Mouse (Mus musculus): ENCODE results near the gene Krtap3-2.
"Not testable (repeated sequence)": the region's sequence is repeated elsewhere in the genome, so short reads cannot be mapped to it uniquely, and the experiment has no call there.

Gene Krtap3-2

GRCm38 (mm10) chr11:99556753-99557152, at the start of gene Krtap3-2:
Krtap3-2 (minus strand) TSS chr11:99556853.
- DNase-seq (ENCODE audit: low spot score): no peak

- DNase-seq (ENCODE audit: low spot score): not testable (repeated sequence)
Measured at GRCm38 (mm10) chr11:99603208-99603607, 46.6 kb upstream of the Krtap3-2 start, which contains the start of gene Gm11938. Gm11938 (minus strand) TSS chr11:99603308.

- DNase-seq (ENCODE audit: low spot score): not testable (repeated sequence)
Measured at GRCm38 (mm10) chr11:99597742-99598141, 41.1 kb upstream of the Krtap3-2 start, which contains the start of gene Krtap9-3. Krtap9-3 (minus strand) TSS chr11:99598105.

GRCm38 (mm10) chr11:99590981-99591380, 34.3 kb upstream of the Krtap3-2 start, which contains the start of gene Krtap1-3:
Krtap1-3 (minus strand) TSS chr11:99591339.
- no peak for DNase-seq (ENCODE audit: low spot score)

GRCm38 (mm10) chr11:99585096-99585495, 28.4 kb upstream of the Krtap3-2 start:
- DNase-seq (ENCODE audit: low spot score): no peak

- no peak for DNase-seq (ENCODE audit: low spot score)
Measured at GRCm38 (mm10) chr11:99583245-99583704, 26.6 kb upstream of the Krtap3-2 start, which contains the start of gene Krtap1-4. Krtap1-4 (minus strand) TSS chr11:99583654.

DNA sequence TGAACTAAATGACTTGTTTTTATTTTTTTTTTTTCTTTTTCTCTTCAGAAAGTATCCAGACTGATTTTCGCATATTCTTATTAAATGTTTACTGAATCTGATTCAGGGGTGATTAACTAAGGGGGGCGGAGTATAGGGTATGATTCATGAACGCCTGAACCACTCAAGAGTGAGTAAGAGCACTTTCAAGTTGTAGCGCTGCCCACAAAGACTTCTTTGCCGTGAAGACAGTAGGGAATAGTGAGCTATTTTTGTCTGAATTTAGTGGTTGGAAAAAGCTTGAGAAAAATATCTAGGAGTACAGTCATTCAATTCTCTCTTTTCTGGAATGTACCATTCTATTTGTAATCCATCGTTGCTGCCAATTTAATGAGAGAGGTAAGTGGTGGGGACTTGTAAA, 24.9 kb upstream of the Krtap3-2 start:
- no peak for DNase-seq (ENCODE audit: low spot score)

- no peak for DNase-seq (ENCODE audit: low spot score)
Measured at GRCm38 (mm10) chr11:99581051-99581450, 24.4 kb upstream of the Krtap3-2 start.

DNA sequence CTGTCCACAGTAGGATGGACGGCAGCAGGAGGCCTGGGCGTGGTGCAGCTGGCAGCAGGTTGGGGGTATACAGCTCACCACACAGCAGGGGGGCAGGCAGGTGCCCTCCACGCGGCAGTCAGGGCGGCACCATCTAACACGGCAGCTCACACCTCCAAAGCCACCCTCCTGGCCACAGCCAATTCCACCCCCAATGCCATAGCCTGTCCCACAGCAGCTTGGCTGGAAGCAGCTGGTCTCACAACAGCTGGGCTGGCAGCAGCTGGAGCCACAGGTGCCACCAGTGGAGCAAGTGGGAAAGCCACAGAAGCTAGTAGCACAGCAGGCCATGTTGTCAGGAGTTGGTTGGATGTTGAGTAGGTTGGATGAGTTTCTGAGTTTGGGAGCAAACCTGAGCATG, 24.0 kb upstream of the Krtap3-2 start, which contains the start of gene Krtap1-5:
TSS of gene Krtap1-5 (minus strand) at position 381 of the 400 bp plus-strand sequence.
- no peak for DNase-seq (ENCODE audit: low spot score)

DNA sequence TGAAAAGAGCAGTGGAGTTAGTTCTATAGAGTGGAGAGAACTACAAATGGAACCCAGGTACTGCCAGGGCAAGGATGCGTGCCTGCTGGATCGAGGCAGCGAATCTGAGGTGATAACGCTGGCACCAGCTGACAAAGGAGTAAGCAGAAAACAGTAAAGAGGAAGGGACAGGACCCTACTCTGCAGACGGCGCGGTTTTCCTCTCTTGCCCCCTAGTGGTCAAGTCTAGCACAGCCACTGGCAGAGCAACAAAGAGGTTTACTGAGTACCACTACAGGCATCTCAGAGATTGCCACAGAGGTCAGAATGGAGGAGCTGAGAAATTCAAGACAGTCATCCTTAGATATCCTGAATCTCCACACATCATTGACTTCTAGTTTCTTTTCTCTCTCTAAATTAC, 17.5 kb upstream of the Krtap3-2 start:
- DNase-seq (ENCODE audit: low spot score): peak; percentile 68

- no peak for DNase-seq (ENCODE audit: low spot score)
Measured at GRCm38 (mm10) chr11:99573164-99573563, 16.5 kb upstream of the Krtap3-2 start.

- no peak for DNase-seq (ENCODE audit: low spot score)
Measured at GRCm38 (mm10) chr11:99566530-99566929, 9.9 kb upstream of the Krtap3-2 start, which contains the start of gene Krtap3-1. Krtap3-1 (minus strand) TSS chr11:99566630.

GRCm38 (mm10) chr11:99562580-99562979, 5.9 kb upstream of the Krtap3-2 start:
- no peak for DNase-seq (ENCODE audit: low spot score)

DNA sequence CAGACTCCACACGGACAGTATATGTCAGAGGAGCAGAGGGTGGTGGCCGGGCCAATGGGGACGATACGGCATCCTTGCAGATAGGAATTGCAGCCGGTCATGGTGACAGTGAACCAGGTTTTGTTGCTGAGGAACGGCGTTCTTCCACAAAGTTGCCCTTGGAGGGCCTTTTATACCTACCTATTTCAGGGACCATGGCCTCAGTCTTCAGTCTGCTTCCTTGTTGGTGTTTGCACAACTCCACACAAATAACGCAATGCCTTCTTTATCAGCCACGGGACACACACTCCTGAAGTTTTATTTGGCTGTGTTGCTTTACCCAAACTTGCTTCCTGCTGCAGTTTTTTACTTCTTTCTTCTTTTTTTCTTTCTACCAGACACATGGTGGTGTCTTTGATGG, 2.7 kb upstream of the Krtap3-2 start, which contains the start of gene Gm11939:
TSS of gene Gm11939 (minus strand) at position 101 of the 400 bp plus-strand sequence.
- no peak for DNase-seq (ENCODE audit: low spot score)

- no peak for DNase-seq (ENCODE audit: low spot score)
Measured at GRCm38 (mm10) chr11:99557976-99558745, 1.5 kb upstream of the Krtap3-2 start.

DNA sequence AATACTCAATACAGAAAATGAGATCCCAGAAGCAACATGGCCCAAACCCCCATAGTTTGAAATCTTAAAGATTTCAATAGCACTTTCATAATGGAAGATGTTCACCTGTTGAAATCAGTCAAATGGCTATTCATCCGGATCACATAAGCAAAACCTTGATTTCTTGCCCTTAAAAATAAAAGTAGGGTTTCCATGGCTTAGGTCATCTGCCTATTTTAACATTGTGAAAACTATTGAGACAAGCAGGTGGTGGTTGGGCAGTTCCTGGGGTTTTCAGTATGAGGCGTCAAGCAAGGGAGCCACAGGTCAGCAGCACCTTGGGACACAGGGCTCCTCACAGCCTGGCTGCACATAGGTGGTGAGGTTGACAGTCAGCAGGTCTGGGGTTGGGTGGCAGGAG, 458 bp downstream of the Krtap3-2 start:
- DNase-seq (ENCODE audit: low spot score): no peak

- no peak for DNase-seq (ENCODE audit: low spot score)
Measured at GRCm38 (mm10) chr11:99550765-99551164, 5.9 kb downstream of the Krtap3-2 start, which contains the start of gene Krtap3-3. Krtap3-3 (minus strand) TSS chr11:99550865.

GRCm38 (mm10) chr11:99547892-99548291, 8.8 kb downstream of the Krtap3-2 start:
- DNase-seq (ENCODE audit: low spot score): no peak

GRCm38 (mm10) chr11:99539721-99540120, 16.9 kb downstream of the Krtap3-2 start:
- DNase-seq (ENCODE audit: low spot score): peak; percentile 66

DNA sequence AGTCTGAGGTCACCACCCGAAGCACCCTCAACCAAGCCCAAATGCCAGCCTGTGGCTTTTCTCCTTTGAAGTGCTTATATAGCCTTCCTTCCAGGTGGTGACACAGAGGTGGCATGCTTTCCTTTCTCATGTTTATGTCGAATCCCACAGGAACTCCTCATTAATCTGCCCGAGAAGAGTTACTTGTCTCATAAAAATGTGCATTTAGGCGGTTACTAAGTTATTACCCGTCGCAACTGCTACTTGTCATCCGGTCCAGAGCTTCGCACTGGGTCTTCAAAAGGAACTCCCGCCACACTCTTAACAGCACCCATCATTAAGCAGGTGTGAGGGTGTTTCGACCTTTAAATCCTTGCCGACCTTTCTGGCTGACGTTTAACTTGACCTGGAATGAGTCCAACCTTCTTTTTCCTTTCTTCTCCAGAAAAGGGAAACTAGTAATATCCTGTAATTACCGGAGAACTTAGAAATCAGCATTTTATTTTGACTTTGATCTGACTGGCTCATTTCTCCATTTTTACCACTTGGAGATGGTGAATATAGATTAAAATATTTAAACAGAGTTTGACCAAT, 35.3 kb downstream of the Krtap3-2 start, which contains the start of gene Krt39:
TSS of gene Krt39 (minus strand) at position 51 of the 573 bp plus-strand sequence.
- no peak for DNase-seq (ENCODE audit: low spot score)

DNA sequence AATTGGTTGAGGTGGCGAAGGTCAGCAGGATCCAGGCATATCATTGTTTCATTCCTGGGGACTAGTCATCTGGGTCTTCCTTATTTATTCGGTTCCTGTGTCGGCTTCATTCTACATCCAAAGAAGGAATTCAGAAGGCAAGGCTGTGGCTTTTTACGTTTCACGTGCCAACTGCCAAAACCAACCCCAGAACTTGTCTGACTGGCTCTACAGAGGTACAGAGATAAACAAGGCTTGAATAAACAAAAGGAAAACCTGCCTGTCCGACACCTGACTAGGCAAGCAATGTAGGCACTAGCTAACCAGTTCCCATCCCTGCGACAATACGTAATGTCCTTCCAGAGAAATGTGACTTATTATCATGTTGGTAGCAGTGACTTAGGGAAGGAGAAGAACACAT, 42.6 kb downstream of the Krtap3-2 start:
- no peak for DNase-seq (ENCODE audit: low spot score)

All from testis, postnatal 14 days (tissue).